Mouse (Mus musculus): ENCODE data around the gene Cbx5. TPM values are rescaled to one million over a fixed set of nuclear protein-coding genes. Genes with fewer than 3 reads are reported as not detected.

Gene Cbx5
- 40.6 and 45.9 TPM in 2 replicates for polyA plus RNA-seq (2015; fragmentation: Nextera tagmentation; extraction: Ambion mirVana)

GRCm38 (mm10) chr15:103239685-103240159, at the start of gene Cbx5:
Cbx5 (minus strand) TSS chr15:103239816.
- H3K36me3 ChIP-seq (ENCODE audit: control insufficient read depth, insufficient read depth), result peaks cover 36% of the 10 kb centered on the region
- H3K27ac ChIP-seq (ENCODE audit: low read length), result peak within 1 kb of the TSS; percentile 99
- WGBS (ENCODE audit: insufficient replicate concordance), result under 1% methylated on average over 39 of the region's 39 CpGs
- no peaks in the 10 kb centered on the region for H3K9me3 ChIP-seq (replicated peaks; ENCODE audit: control insufficient read depth, low read length)
- H3K9ac ChIP-seq (ENCODE audit: low read depth, low read length), result peak within 1 kb of the TSS; percentile 85
- H3K4me2 ChIP-seq (ENCODE audit: low read depth, low read length), result peak within 1 kb of the TSS; percentile 85
- H3K27me3 ChIP-seq (ENCODE audit: control insufficient read depth, insufficient read depth, low read depth, low read length), result no peaks in the 10 kb centered on the region
- peak within 1 kb of the TSS; percentile 86 for H3K4me3 ChIP-seq (ENCODE audit: low read depth, low read length)
- peaks cover 25% of the 10 kb centered on the region for H3K4me1 ChIP-seq (ENCODE audit: control insufficient read depth, low read depth, low read length)
- ATAC-seq (ENCODE audit: low read depth), result peak; percentile 79

DNA sequence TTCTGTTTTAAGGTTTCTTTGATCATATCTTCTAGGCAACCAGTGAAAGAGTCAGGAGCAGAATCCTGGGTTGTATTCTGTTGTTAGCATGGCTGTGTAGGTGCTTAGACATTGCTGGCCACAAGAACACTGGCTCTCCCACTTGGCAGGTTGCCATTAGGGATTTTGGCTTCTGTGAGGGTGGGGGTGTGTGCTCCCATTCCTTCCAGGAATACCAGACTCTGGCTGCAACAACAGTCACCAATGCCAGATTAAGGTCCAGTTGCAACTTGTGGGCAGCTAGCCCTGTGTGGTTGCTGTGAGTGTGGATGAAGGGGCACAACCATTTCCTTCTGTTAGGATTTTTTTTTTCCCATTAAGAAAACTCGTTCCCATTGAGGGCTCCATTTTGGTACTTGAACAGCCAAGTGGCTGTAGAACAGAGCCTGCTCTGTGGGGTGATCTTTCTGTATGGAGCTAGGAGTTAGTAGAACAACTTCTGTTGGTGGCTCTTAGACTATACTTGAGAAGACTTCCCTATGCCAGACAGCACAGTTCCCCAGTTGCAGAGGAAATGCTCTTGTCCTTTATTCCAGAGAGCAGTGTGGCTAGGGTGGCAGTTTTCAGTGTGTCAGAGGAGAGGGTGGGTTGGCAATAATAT, 46.3 kb upstream of the Cbx5 start:
- Histone ChIP-seq H3K9ac (ENCODE audit: low read depth, low read length) (no peak overlapping the region), H3K27me3 (ENCODE audit: control insufficient read depth, insufficient read depth, low read depth, low read length) (no peaks in the 10 kb centered on the region), H3K27ac (ENCODE audit: low read length) (no peak overlapping the region), H3K4me1 (ENCODE audit: control insufficient read depth, low read depth, low read length) (peaks cover 24% of the 10 kb centered on the region), H3K9me3 (replicated peaks; ENCODE audit: control insufficient read depth, low read length) (no peaks in the 10 kb centered on the region), H3K4me3 (ENCODE audit: low read depth, low read length) (no peak overlapping the region), H3K4me2 (ENCODE audit: low read depth, low read length) (no peak overlapping the region), H3K36me3 (ENCODE audit: control insufficient read depth, insufficient read depth) (peaks cover 16% of the 10 kb centered on the region)
- WGBS (ENCODE audit: insufficient replicate concordance), result 45% methylated on average over 1 of the region's 1 CpGs
- no peak for ATAC-seq (ENCODE audit: low read depth)

GRCm38 (mm10) chr15:103284647-103285046, 45.0 kb upstream of the Cbx5 start:
- peaks cover 7% of the 10 kb centered on the region for H3K36me3 ChIP-seq (ENCODE audit: control insufficient read depth, insufficient read depth)

GRCm38 (mm10) chr15:103284066-103284465, 44.5 kb upstream of the Cbx5 start:
- ATAC-seq (ENCODE audit: low read depth), result no peak
- WGBS (ENCODE audit: insufficient replicate concordance), result 72% methylated on average over 3 of the region's 3 CpGs
- H3K4me2 ChIP-seq (ENCODE audit: low read depth, low read length), result no peak overlapping the region
- no peak overlapping the region for H3K9ac ChIP-seq (ENCODE audit: low read depth, low read length)
- H3K27me3 ChIP-seq (ENCODE audit: control insufficient read depth, insufficient read depth, low read depth, low read length), result no peaks in the 10 kb centered on the region
- no peak overlapping the region for H3K4me3 ChIP-seq (ENCODE audit: low read depth, low read length)
- peaks cover 37% of the 10 kb centered on the region for H3K4me1 ChIP-seq (ENCODE audit: control insufficient read depth, low read depth, low read length)
- peaks cover 1% of the 10 kb centered on the region for H3K36me3 ChIP-seq (ENCODE audit: control insufficient read depth, insufficient read depth)
- H3K27ac ChIP-seq (ENCODE audit: low read length), result no peak overlapping the region
- no peaks in the 10 kb centered on the region for H3K9me3 ChIP-seq (replicated peaks; ENCODE audit: control insufficient read depth, low read length)

More at GRCm38 (mm10) chr15:103284647-103285046, 45.0 kb upstream of the Cbx5 start:
- Histone ChIP-seq H3K9me3 (replicated peaks; ENCODE audit: control insufficient read depth, low read length) (no peaks in the 10 kb centered on the region), H3K4me1 (ENCODE audit: control insufficient read depth, low read depth, low read length) (peaks cover 34% of the 10 kb centered on the region), H3K27ac (ENCODE audit: low read length) (0 out of 2 replicates have a peak overlapping the region, but pooled peaks have one; percentile 13), H3K27me3 (ENCODE audit: control insufficient read depth, insufficient read depth, low read depth, low read length) (no peaks in the 10 kb centered on the region), H3K4me3 (ENCODE audit: low read depth, low read length) (no peak overlapping the region), H3K9ac (ENCODE audit: low read depth, low read length) (peak overlapping the region; percentile 4; the same call in 1 of the 2 replicates), H3K4me2 (ENCODE audit: low read depth, low read length) (no peak overlapping the region)
- no peak for ATAC-seq (ENCODE audit: low read depth)
- 36% methylated on average over 2 of the region's 2 CpGs for WGBS (ENCODE audit: insufficient replicate concordance)

DNA sequence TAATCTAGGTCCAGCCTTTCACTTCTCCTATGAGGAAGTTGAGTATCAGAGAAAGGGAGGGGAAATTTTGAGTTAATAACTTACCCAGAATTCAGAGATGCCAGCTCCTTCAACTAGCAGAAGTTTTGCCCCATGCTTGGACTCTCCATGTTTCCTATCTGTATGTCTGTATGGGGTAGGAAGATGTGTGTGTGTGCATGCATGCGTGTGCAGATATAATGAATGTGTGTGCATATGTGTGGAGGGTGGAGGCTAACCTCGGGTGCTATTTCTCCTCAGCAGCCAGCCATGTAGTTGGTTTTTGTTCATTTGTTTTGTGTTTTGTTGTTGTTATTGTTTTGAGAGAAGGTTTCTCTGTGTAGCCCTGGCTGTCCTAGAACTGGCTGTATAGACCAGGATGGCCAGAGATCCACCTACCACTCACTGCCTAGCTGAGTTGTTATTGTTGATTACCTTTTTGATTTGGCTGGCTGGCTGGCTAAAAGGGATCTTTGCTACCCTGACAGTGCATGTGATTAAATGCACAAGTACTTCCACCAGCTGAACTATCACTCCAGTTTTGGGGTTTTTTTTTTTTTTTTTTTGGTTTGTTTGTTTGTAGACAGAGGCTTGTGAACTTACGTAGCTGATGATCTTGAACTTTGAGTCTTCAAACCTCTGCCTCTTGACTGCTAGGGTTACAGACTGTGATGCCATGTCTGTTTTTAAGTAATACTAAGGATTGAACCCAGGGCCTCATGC, 42.0 kb upstream of the Cbx5 start:
- peak overlapping the region; percentile 62 for H3K27ac ChIP-seq (ENCODE audit: low read length)
- peak; percentile 25 for ATAC-seq (ENCODE audit: low read depth)
- no peaks in the 10 kb centered on the region for H3K9me3 ChIP-seq (replicated peaks; ENCODE audit: control insufficient read depth, low read length)
- no peak overlapping the region for H3K4me2 ChIP-seq (ENCODE audit: low read depth, low read length)
- 71% methylated on average over 3 of the region's 3 CpGs for WGBS (ENCODE audit: insufficient replicate concordance)
- H3K9ac ChIP-seq (ENCODE audit: low read depth, low read length), result no peak overlapping the region
- peaks cover 4% of the 10 kb centered on the region for H3K36me3 ChIP-seq (ENCODE audit: control insufficient read depth, insufficient read depth)
- no peak overlapping the region for H3K4me3 ChIP-seq (ENCODE audit: low read depth, low read length)
- H3K27me3 ChIP-seq (ENCODE audit: control insufficient read depth, insufficient read depth, low read depth, low read length), result no peaks in the 10 kb centered on the region
- H3K4me1 ChIP-seq (ENCODE audit: control insufficient read depth, low read depth, low read length), result peaks cover 48% of the 10 kb centered on the region

- Histone ChIP-seq H3K4me1 (ENCODE audit: control insufficient read depth, low read depth, low read length) (peaks cover 48% of the 10 kb centered on the region), H3K9ac (ENCODE audit: low read depth, low read length) (peak overlapping the region; percentile 35; the same call in 1 of the 2 replicates)
These were observed 41.3 kb upstream of the Cbx5 start for GRCm38 (mm10) chr15:103280817-103281464.

GRCm38 (mm10) chr15:103279750-103280149, 40.1 kb upstream of the Cbx5 start:
- Histone ChIP-seq H3K27ac (ENCODE audit: low read length) (peak overlapping the region; percentile 74), H3K4me2 (ENCODE audit: low read depth, low read length) (no peak overlapping the region), H3K9ac (ENCODE audit: low read depth, low read length) (no peak overlapping the region), H3K36me3 (ENCODE audit: control insufficient read depth, insufficient read depth) (peaks cover 4% of the 10 kb centered on the region), H3K9me3 (replicated peaks; ENCODE audit: control insufficient read depth, low read length) (no peaks in the 10 kb centered on the region), H3K4me3 (ENCODE audit: low read depth, low read length) (no peak overlapping the region), H3K27me3 (ENCODE audit: control insufficient read depth, insufficient read depth, low read depth, low read length) (no peaks in the 10 kb centered on the region), H3K4me1 (ENCODE audit: control insufficient read depth, low read depth, low read length) (peaks cover 44% of the 10 kb centered on the region)
- ATAC-seq (ENCODE audit: low read depth), result no peak
- 46% methylated on average over 3 of the region's 3 CpGs for WGBS (ENCODE audit: insufficient replicate concordance)

More at GRCm38 (mm10) chr15:103280817-103281464, 41.3 kb upstream of the Cbx5 start:
- Histone ChIP-seq H3K27ac (ENCODE audit: low read length) (peak overlapping the region; percentile 62), H3K9me3 (replicated peaks; ENCODE audit: control insufficient read depth, low read length) (no peaks in the 10 kb centered on the region), H3K4me3 (ENCODE audit: low read depth, low read length) (no peak overlapping the region), H3K27me3 (ENCODE audit: control insufficient read depth, insufficient read depth, low read depth, low read length) (no peaks in the 10 kb centered on the region), H3K4me2 (ENCODE audit: low read depth, low read length) (peak overlapping the region; percentile 10; the same call in 1 of the 2 replicates), H3K36me3 (ENCODE audit: control insufficient read depth, insufficient read depth) (peaks cover 4% of the 10 kb centered on the region)
- peak; percentile 54 for ATAC-seq (ENCODE audit: low read depth)
- 31% methylated on average over 3 of the region's 3 CpGs for WGBS (ENCODE audit: insufficient replicate concordance)

DNA sequence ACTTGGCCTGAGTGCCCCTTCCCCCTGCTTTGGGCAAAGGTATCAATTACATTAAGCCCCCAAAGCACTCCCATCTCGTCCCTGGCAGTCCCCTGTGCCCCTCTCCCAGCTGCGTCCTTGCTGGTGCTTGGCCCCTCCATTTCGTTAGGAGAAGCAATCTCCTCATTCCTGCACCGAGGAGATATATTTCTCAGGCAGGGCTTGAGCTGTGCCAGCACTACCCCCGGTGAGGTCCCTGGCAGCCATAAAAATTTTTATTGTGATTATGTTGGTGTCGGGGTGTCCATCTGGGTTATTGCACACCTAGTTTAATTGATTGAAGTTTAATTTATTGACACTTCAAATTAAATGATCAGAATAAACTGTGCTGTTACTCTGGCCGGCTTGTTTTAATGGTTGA, 38.3 kb upstream of the Cbx5 start:
- H3K9ac ChIP-seq (ENCODE audit: low read depth, low read length), result no peak overlapping the region
- H3K4me2 ChIP-seq (ENCODE audit: low read depth, low read length), result no peak overlapping the region
- WGBS (ENCODE audit: insufficient replicate concordance), result 64% methylated on average over 7 of the region's 7 CpGs
- no peaks in the 10 kb centered on the region for H3K27me3 ChIP-seq (ENCODE audit: control insufficient read depth, insufficient read depth, low read depth, low read length)
- H3K4me3 ChIP-seq (ENCODE audit: low read depth, low read length), result no peak overlapping the region
- H3K9me3 ChIP-seq (replicated peaks; ENCODE audit: control insufficient read depth, low read length), result no peaks in the 10 kb centered on the region
- peaks cover 48% of the 10 kb centered on the region for H3K4me1 ChIP-seq (ENCODE audit: control insufficient read depth, low read depth, low read length)
- no peak for ATAC-seq (ENCODE audit: low read depth)
- peaks cover 4% of the 10 kb centered on the region for H3K36me3 ChIP-seq (ENCODE audit: control insufficient read depth, insufficient read depth)
- H3K27ac ChIP-seq (ENCODE audit: low read length), result no peak overlapping the region
